Mouse (Mus musculus) CH12.LX (cell line): Measurements from ENCODE around the gene Prdm5. TPM values are rescaled to one million over a fixed set of nuclear protein-coding genes. Genes with fewer than 3 reads are reported as not detected.
A peak's percentile ranks its signal among the peaks of the same experiment; 100 is the strongest.

Experiments used
- DNase-seq: peaks from one replicate; pipeline ENCODE4 v3.0.0-alpha.2; 2013; ENCODE audit errors: extremely low read depth
- H3K27ac ChIP-seq: 2 replicates; pipeline ENCODE4 v1.5.1; 2012; ENCODE audit warnings: low read depth, mild to moderate bottlenecking, control low read depth, moderate library complexity; ENCODE audit not compliant: insufficient read depth
- H3K27me3 ChIP-seq: replicated peaks from 2 replicates; pipeline ENCODE3; 2012; ENCODE audit warnings: inconsistent platforms
- H3K36me3 ChIP-seq, 2 experiments: replicated peaks in 1 of 2; 2 replicates each; pipeline versions ENCODE3 to v1.6.1; 2012; ENCODE audit warnings: inconsistent platforms in 1 of 2, low read length in 1 of 2, mild to moderate bottlenecking in 1 of 2, mixed read lengths in 1 of 2, moderate library complexity in 1 of 2; ENCODE audit not compliant: control insufficient read depth in 1 of 2, insufficient read depth in 1 of 2
- H3K4me1 ChIP-seq, 2 experiments: 2 replicates each; pipeline ENCODE4 v1.6.1; 2012; ENCODE audit warnings: inconsistent platforms in 1 of 2, moderate library complexity in 1 of 2; ENCODE audit not compliant: insufficient read depth in 2 of 2, control insufficient read depth in 1 of 2
- H3K4me2 ChIP-seq: 2 replicates; pipeline ENCODE4 v1.6.1; 2012; ENCODE audit warnings: low read depth, mild to moderate bottlenecking, control low read depth; ENCODE audit not compliant: poor library complexity, insufficient read depth, severe bottlenecking
- H3K4me3 ChIP-seq, 3 experiments: fragments of 150-350 bp in 1 of 3; sonication (generic) in 1 of 3; replicated peaks in 1 of 3; 2 replicates each; pipeline versions ENCODE3 to v1.5.1; 2011 to 2012; ENCODE audit warnings: low read depth in 2 of 3, low read length in 2 of 3, mild to moderate bottlenecking in 2 of 3, moderate library complexity in 2 of 3, control low read depth in 1 of 3, improper control_type of control experiment in 1 of 3, inconsistent platforms in 1 of 3, mixed read lengths in 1 of 3; ENCODE audit not compliant: poor library complexity in 1 of 3
- H3K79me2 ChIP-seq: replicated peaks from 2 replicates; pipeline ENCODE4 v1.6.1; 2012; ENCODE audit warnings: mild to moderate bottlenecking, moderate library complexity; ENCODE audit not compliant: control insufficient read depth, poor library complexity, insufficient read depth, severe bottlenecking; ENCODE audit errors: extremely low read depth
- H3K9ac ChIP-seq: 2 replicates; pipeline ENCODE4 v1.6.1; 2012; ENCODE audit warnings: low read depth, mild to moderate bottlenecking, control low read depth, moderate library complexity; ENCODE audit not compliant: insufficient read depth
- H3K9me3 ChIP-seq: replicated peaks from 2 replicates; pipeline ENCODE3; 2012; ENCODE audit warnings: low read length, inconsistent platforms, mixed read lengths
- BHLHE40 ChIP-seq: IDR thresholded peaks from 2 replicates; pipeline ENCODE4 v1.6.1; 2011; ENCODE audit warnings: mild to moderate bottlenecking, low read depth, low read length, improper control_type of control experiment
- CHD1 ChIP-seq: IDR thresholded peaks from 2 replicates; pipeline ENCODE4 v1.6.1; 2012; ENCODE audit warnings: low read depth, low read length, improper control_type of control experiment, inconsistent platforms
- CHD2 ChIP-seq: IDR thresholded peaks from 2 replicates; pipeline ENCODE4 v1.6.1; 2011; ENCODE audit warnings: low read length, improper control_type of control experiment
- CTCF ChIP-seq, 2 experiments: IDR thresholded peaks in 1 of 2; conservative IDR thresholded peaks in 1 of 2; 2 replicates each; pipeline ENCODE4 v1.5.1; 2011 to 2012; ENCODE audit warnings: low read depth in 2 of 2, low read length in 2 of 2, improper control_type of control experiment in 1 of 2, inconsistent platforms in 1 of 2, mild to moderate bottlenecking in 1 of 2, moderate library complexity in 1 of 2
- E2F4 ChIP-seq: IDR thresholded peaks from 2 replicates; pipeline ENCODE4 v1.6.1; 2011; ENCODE audit warnings: low read depth, low read length, improper control_type of control experiment; ENCODE audit not compliant: insufficient replicate concordance
- ETS1 ChIP-seq: conservative IDR thresholded peaks from 2 replicates; pipeline ENCODE4 v1.6.1; 2012; ENCODE audit warnings: low read depth, mild to moderate bottlenecking, inconsistent platforms, low read length, improper control_type of control experiment, moderate library complexity
- JUND ChIP-seq: conservative IDR thresholded peaks from 2 replicates; pipeline ENCODE4 v1.6.1; 2011; ENCODE audit warnings: low read depth, low read length, improper control_type of control experiment
- KAT2A ChIP-seq: IDR thresholded peaks from 2 replicates; pipeline ENCODE4 v1.6.1; 2012; ENCODE audit warnings: low read length, improper control_type of control experiment, inconsistent platforms; ENCODE audit not compliant: insufficient replicate concordance
- MAX ChIP-seq: IDR thresholded peaks from 2 replicates; pipeline ENCODE4 v1.6.1; 2011; ENCODE audit warnings: low read length, improper control_type of control experiment
- MEF2A ChIP-seq: IDR thresholded peaks from 2 replicates; pipeline ENCODE4 v1.6.1; 2014; ENCODE audit warnings: low read depth, mild to moderate bottlenecking, inconsistent platforms, low read length, improper control_type of control experiment, borderline replicate concordance
- MYC ChIP-seq: IDR thresholded peaks from 2 replicates; pipeline ENCODE4 v1.6.1; 2011; ENCODE audit warnings: low read depth, mild to moderate bottlenecking, improper control_type of control experiment, low read length
- NRF1 ChIP-seq: IDR thresholded peaks from 2 replicates; pipeline ENCODE4 v1.6.1; 2014; ENCODE audit warnings: low read depth, mild to moderate bottlenecking, inconsistent platforms, low read length, improper control_type of control experiment, moderate library complexity
- PAX5 ChIP-seq: IDR thresholded peaks from 2 replicates; pipeline ENCODE4 v1.6.1; 2012; ENCODE audit warnings: low read length, inconsistent platforms, mixed read lengths
- POLR2A ChIP-seq: IDR thresholded peaks from 2 replicates; pipeline ENCODE4 v1.6.1; 2011; ENCODE audit warnings: low read depth, mild to moderate bottlenecking, improper control_type of control experiment, low read length
- RAD21 ChIP-seq: IDR thresholded peaks from 2 replicates; pipeline ENCODE4 v1.6.1; 2011; ENCODE audit warnings: low read depth, mild to moderate bottlenecking, low read length, improper control_type of control experiment, moderate library complexity
- RCOR1 ChIP-seq: conservative IDR thresholded peaks from 2 replicates; pipeline ENCODE4 v1.6.1; 2012; ENCODE audit warnings: low read depth, mild to moderate bottlenecking, inconsistent platforms, low read length, improper control_type of control experiment
- SIN3A ChIP-seq: IDR thresholded peaks from 2 replicates; pipeline ENCODE4 v1.6.1; 2012; ENCODE audit warnings: low read length, improper control_type of control experiment, inconsistent platforms
- SMC3 ChIP-seq: IDR thresholded peaks from 2 replicates; pipeline ENCODE4 v1.6.1; 2011; ENCODE audit warnings: low read depth, low read length, improper control_type of control experiment
- TBP ChIP-seq: conservative IDR thresholded peaks from 2 replicates; pipeline ENCODE4 v1.6.1; 2011; ENCODE audit warnings: low read depth, low read length, improper control_type of control experiment
- UBTF ChIP-seq: IDR thresholded peaks from 2 replicates; pipeline ENCODE4 v1.6.1; 2012; ENCODE audit warnings: low read depth, mild to moderate bottlenecking, inconsistent platforms, low read length, improper control_type of control experiment, moderate library complexity
- USF1 ChIP-seq: IDR thresholded peaks from 2 replicates; pipeline ENCODE4 v1.6.1; 2014; ENCODE audit warnings: low read depth, mild to moderate bottlenecking, inconsistent platforms, low read length, improper control_type of control experiment
- USF2 ChIP-seq: conservative IDR thresholded peaks from 2 replicates; pipeline ENCODE4 v1.6.1; 2011; ENCODE audit warnings: low read depth, low read length, improper control_type of control experiment
- ZKSCAN1 ChIP-seq: IDR thresholded peaks from 2 replicates; pipeline ENCODE4 v1.6.1; 2012; ENCODE audit warnings: low read depth, inconsistent platforms, low read length, improper control_type of control experiment, borderline replicate concordance
- ZMIZ1 ChIP-seq: IDR thresholded peaks from 2 replicates; pipeline ENCODE4 v1.6.1; 2012; ENCODE audit warnings: low read depth, mild to moderate bottlenecking, inconsistent platforms, low read length, improper control_type of control experiment
- dilution Hi-C: fragments of 300-500 bp; cut with MboI; formaldehyde crosslinking; loops from 2 replicates; pipeline ENCODE4 v1.14.3; 2020; ENCODE audit warnings: low sequenced_read_pairs; ENCODE audit not compliant: extremely low pct_unique_long_range_greater_than_20kb, extremely low pct_ligation_motif_present
- in situ Hi-C: fragments of 300-500 bp; cut with MboI; formaldehyde crosslinking; loops from 3 replicates; pipeline ENCODE4 v1.14.3; 2019; ENCODE audit warnings: low sequenced_read_pairs, low pct_ligation_motif_present, low pct_unique_long_range_greater_than_20kb, mixed read lengths
- polyA plus RNA-seq: library from polyadenylated mRNA; unstranded; fragments of >175 nt; gene quantifications from 2 replicates; pipeline ENCODE4 v1.2.1, GENCODE M21; 2012; ENCODE audit warnings: low read depth; ENCODE audit not compliant: insufficient read length
- total RNA-seq, 2 experiments: library from RNA; depleted of rRNA; stranded (reverse); fragments of 300-350 nt in 1 of 2; fragments of >200 nt in 1 of 2; gene quantifications; 2 replicates each; pipeline ENCODE4 v1.2.3; 2012 to 2014

Gene Prdm5
- total and polyA plus RNA-seq, 3 experiments, result not detected

DNA sequence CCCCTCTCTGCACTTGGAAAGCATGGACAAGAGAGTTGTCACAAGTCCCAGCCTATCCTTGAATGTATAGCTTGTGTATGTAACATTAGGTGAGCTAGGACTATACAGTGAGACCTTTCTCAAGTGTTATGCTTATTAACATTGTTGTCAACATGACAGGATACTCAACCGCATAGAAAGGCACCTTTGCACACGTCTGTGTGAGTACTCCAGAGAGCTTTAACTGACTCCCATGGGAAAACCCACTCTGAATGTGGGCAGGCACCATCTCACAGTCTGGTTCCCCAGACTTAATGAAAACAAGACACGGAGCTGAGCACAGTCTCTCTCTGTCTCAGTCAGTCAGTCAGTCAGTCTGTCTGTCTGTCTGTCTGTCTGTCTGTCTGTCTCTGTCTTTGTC, 75.2 kb downstream of the Prdm5 start:
- H3K36me3 ChIP-seq, result no peaks in the 10 kb centered on the region
- H3K27ac ChIP-seq, result no peak overlapping the region
- H3K4me1 ChIP-seq, result peaks cover 4 to 5% of the 10 kb centered on the region in 2 experiments; a peak in 3 of 4 replicates
- TF ChIP-seq NRF1, result no peak
- TF ChIP-seq KAT2A, result no peak
- TF ChIP-seq CHD2, result no peak
- no peak for TF ChIP-seq UBTF
- no peak for TF ChIP-seq CTCF (conservative IDR thresholded peaks at IDR 0.05 in 1 of 2, IDR thresholded peaks at IDR 0.05 in 1 of 2; ENCODE audit: low read depth in 2 of 2, low read length in 2 of 2)
- TF ChIP-seq BHLHE40, result no peak
- no peak for TF ChIP-seq SIN3A
- no peak for TF ChIP-seq PAX5
- TF ChIP-seq POLR2A, result no peak
- no peak for TF ChIP-seq MYC
- TF ChIP-seq E2F4, result no peak
- TF ChIP-seq SMC3, result no peak
- TF ChIP-seq USF2, result no peak
- no peak for TF ChIP-seq JUND
- no peak for TF ChIP-seq CHD1
- TF ChIP-seq ETS1, result no peak
- no peak for TF ChIP-seq USF1
- TF ChIP-seq, all 38 proteins: peak for 0
- no peak overlapping the region for H3K4me3 ChIP-seq
- no peak overlapping the region; the same call in 1 of the 2 replicates for H3K4me2 ChIP-seq
- no peaks in the 10 kb centered on the region for H3K79me2 ChIP-seq
- in situ Hi-C loops, result loop anchor here (25.0 kb wide), 1 partner anchor 658 kb away; no protein-coding TSS in a partner anchor
- dilution Hi-C loops, result no loop called here
- H3K9ac ChIP-seq, result no peak overlapping the region
- no peaks in the 10 kb centered on the region for H3K9me3 ChIP-seq
- no peaks in the 10 kb centered on the region for H3K27me3 ChIP-seq
- peak; percentile 27 for DNase-seq

DNA sequence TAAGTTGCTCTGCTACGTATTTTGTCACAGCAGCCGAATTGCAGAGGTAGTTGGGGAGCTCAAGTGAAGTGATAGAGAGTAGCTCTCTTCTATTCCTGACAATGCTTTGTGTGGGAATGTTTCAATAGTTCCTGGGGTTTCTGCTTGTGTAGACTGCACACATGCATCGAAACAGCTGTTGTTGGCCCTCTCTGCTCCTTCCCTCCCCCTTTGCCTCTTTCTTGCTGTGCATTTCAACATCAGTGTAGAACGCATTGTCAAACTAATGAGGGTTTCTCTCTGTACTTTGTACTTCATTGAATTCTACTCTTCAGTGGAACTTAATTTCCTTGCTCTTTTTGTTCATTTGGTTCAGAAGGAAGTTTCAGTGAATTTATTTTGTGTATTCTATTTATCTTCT, 75.8 kb downstream of the Prdm5 start:
- dilution Hi-C loops, result no loop called here
- Histone ChIP-seq H3K9me3 (no peaks in the 10 kb centered on the region), H3K36me3 (no peaks in the 10 kb centered on the region), H3K79me2 (no peaks in the 10 kb centered on the region), H3K4me1 (peaks cover 4 to 5% of the 10 kb centered on the region in 2 experiments; a peak in 3 of 4 replicates)
- TF ChIP-seq SIN3A, result no peak
- no peak for TF ChIP-seq TBP
- no peak for TF ChIP-seq ZMIZ1
- TF ChIP-seq RCOR1, result no peak
- TF ChIP-seq RAD21, result no peak
- no peak for TF ChIP-seq JUND
- TF ChIP-seq BHLHE40, result no peak
- no peak for TF ChIP-seq CHD1
- TF ChIP-seq SMC3, result no peak
- TF ChIP-seq KAT2A, result no peak
- no peak for TF ChIP-seq MEF2A
- TF ChIP-seq MAX, result no peak
- TF ChIP-seq ZKSCAN1, result no peak
- TF ChIP-seq CTCF (conservative IDR thresholded peaks at IDR 0.05 in 1 of 2, IDR thresholded peaks at IDR 0.05 in 1 of 2; ENCODE audit: low read depth in 2 of 2, low read length in 2 of 2), result no peak
- TF ChIP-seq NRF1, result no peak
- no peak for TF ChIP-seq MYC
- TF ChIP-seq, all 38 proteins: peak for 0
- H3K4me2 ChIP-seq, result no peak overlapping the region
- H3K9ac ChIP-seq, result no peak overlapping the region
- in situ Hi-C loops, result loop anchor here (25.0 kb wide), 1 partner anchor 658 kb away; no protein-coding TSS in a partner anchor
- no peak overlapping the region for H3K4me3 ChIP-seq
- no peak overlapping the region for H3K27ac ChIP-seq
- no peak for DNase-seq
- no peaks in the 10 kb centered on the region for H3K27me3 ChIP-seq
